Mouse (Mus musculus): Measurements from ENCODE around the gene Epha6. TPM values are rescaled to one million over a fixed set of nuclear protein-coding genes. Genes with fewer than 3 reads are reported as not detected.

The Epha6 gene
- total RNA-seq, 2 experiments from 2014 or later: not detected

DNA sequence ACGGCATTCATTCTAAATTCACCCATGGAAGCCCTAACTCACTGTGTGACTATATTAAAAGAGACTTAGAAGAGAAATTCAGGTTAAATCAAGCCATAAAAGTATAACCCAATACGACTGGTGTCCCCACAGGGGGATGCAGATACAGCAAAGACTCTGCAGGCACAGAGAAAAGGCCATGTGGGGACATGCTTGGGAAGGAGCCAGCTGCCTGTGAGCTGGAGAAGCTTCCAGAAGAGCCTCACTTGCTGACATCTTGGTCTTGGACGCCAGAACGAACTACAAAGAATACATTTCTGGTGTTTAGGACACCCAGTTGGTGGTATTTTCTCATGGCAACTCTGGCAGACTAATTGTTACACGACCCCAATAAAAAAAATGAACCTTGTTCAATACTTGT is 920.2 kb downstream of the Epha6 start:
- DNase-seq: no peak
- intact Hi-C loops (cut with DNase I): no loop called here

DNA sequence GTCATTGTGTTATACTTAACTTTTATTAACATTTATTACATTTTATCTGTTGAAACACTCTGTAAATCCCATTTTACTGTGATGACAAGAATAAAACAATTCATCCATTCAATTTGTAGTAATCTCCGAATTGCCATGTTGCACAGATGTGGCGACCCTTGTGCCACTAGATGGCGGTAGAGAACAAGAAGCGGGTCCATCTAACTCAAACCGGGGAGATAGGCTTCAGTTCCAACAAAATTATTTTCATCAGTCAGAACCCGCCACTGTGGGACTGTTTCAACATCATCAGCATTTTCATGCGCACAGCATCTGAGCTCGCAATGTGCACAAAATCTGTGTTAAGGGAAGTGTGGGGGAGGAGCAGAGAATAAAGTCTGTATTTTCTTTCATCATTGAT is 921.9 kb downstream of the Epha6 start:
- DNase-seq: peak; percentile 39 to 51
- intact Hi-C loops (cut with DNase I): no loop called here

DNA sequence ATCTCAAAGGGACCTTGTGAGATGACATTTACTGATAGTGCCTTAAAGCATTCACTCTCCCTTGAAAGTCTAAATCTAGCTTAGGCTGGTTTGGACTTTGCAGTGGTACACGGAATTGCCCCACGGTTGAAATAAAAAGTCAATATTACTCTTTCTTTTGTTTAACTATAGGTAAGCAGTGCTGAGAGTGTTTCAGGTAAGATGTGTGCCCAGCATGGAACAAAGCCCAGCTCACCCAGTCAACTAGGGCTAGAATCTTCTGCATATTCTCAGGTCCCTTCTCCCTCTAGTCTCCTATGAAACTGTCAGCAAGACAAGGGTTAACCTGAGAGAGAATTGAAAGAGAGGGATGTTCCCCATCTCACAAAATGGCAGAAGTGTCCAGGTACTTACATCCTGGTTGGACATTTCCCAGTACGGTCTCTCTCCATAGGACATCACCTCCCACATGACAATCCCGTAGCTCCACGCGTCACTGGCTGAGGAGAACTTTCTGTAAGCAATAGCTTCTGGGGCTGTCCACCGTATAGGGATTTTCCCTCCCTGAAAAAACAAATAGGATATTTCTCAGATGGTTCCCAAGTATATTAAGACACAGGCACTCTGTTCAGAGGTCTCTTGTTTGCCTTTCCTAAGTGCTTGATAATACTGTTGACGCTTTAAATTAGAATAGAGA is 923.0 kb downstream of the Epha6 start:
- DNase-seq: no peak
- intact Hi-C loops (cut with DNase I): no loop called here

GRCm38 (mm10) chr16:59666938-59667337 is 938.4 kb downstream of the Epha6 start:
- DNase-seq: no peak
- intact Hi-C loops (cut with DNase I): no loop called here

- DNase-seq: no peak
- intact Hi-C loops (cut with DNase I): no loop called here
Observed at GRCm38 (mm10) chr16:59643766-59644165, 961.6 kb downstream of the Epha6 start.

- DNase-seq: no peak
- intact Hi-C loops (cut with DNase I): loop anchor here (5.0 kb wide), 1 partner anchor 168 kb away; the partner anchor contains the start of gene Riox2
Observed at GRCm38 (mm10) chr16:59639985-59640384, 965.3 kb downstream of the Epha6 start.

GRCm38 (mm10) chr16:59639102-59639691 is 966.1 kb downstream of the Epha6 start, which contains the start of gene Arl6:
TSS of gene Arl6 (minus strand) at chr16:59639391.
- peak; percentile 94 to 97 for DNase-seq
- intact Hi-C loops (cut with DNase I): loop anchor here (5.0 kb wide), 1 partner anchor 167 kb away; the partner anchor contains the start of gene Riox2

- intact Hi-C loops (cut with DNase I): no loop called here
- no peak for DNase-seq
Observed at GRCm38 (mm10) chr16:59634598-59634997, 970.7 kb downstream of the Epha6 start.

- intact Hi-C loops (cut with DNase I): no loop called here
- no peak for DNase-seq
Observed at GRCm38 (mm10) chr16:59621554-59621953, 983.8 kb downstream of the Epha6 start.

GRCm38 (mm10) chr16:59617167-59617566 is 988.2 kb downstream of the Epha6 start:
- intact Hi-C loops (cut with DNase I): loop anchor here (1.0 to 2.0 kb wide), 3 partner anchors 82 to 196 kb away; no protein-coding TSS in a partner anchor
- DNase-seq: no peak

GRCm38 (mm10) chr16:59615675-59616074 is 989.7 kb downstream of the Epha6 start:
- intact Hi-C loops (cut with DNase I): loop anchor here (2.0 kb wide), 2 partner anchors 81 to 141 kb away; no protein-coding TSS in a partner anchor
- no peak for DNase-seq

DNA sequence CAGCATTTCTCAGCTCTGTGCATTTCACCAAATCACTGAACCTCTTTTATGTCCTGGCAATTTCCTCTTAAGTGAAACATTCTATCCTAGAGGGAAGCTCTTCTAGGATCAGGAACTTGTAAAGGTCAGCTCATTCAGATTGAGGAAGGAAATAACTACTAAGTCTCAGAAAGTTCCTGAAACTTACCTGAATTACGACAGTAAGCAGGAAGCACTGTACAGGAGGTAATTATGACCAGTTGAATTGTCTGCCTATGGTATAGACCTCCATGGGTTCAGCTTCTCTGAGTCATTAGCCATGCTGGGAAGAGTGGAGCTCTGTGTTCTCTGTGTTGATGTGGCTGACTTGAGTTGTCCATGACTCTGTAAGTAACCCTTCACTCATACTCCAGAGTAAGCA is 994.6 kb downstream of the Epha6 start:
- intact Hi-C loops (cut with DNase I): no loop called here
- no peak for DNase-seq

- DNase-seq: no peak
- intact Hi-C loops (cut with DNase I): loop anchor here (5.0 kb wide), 1 partner anchor 132 kb away; the partner anchor contains the start of gene Riox2
Observed at GRCm38 (mm10) chr16:59604078-59604781, 1001.1 kb downstream of the Epha6 start.

Small RNA genes within 50 kb of the gene (microRNA-seq; reads per million reads assigned to microRNA genes)
- gene Gm24755 (ENCODE audit: borderline number of aligned reads in 2 of 2): 0 reads per million in 2 experiments
